In the genomic region with DNA sequence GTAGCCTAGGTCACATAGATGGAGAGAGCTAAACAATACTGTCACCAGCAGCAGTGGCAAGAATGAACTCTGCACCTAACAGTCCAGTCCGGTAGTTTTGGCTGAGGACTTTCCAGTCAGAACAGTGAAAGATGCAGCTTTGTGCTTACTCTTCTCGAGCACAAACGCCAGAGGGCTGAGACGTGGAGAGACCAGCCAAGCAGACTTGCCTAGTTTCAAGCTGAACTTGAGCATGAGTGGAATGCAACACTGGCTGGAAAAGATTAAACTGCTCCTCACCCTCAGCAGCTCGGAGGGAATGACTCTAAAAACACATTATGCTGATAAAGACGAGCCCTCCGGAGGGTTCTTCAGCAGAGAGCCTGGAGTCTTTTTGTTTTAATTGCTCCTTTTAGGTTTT, we compare ENCODE assay signal across 14 mouse cellular contexts.
DNase-seq lines count a peak whose midpoint lies in the region; ATAC-seq and TF ChIP-seq lines count a peak whose summit lies in the region.
"Had no signal": no experiment of that assay in that cellular context is flagged by ENCODE, and none has a peak within 500 bp of the region (broad histone marks: within the 10 kb centered on the region; RNA-seq: fewer than 3 reads in every experiment).

No protein-coding gene starts in this region.

- no peak overlapping the region for H3K27ac ChIP-seq in kidney, adult 2 months (ENCODE audit: insufficient read depth, low read depth, low read length)
- H3K27ac ChIP-seq in kidney, embryonic 14.5 days (ENCODE audit: low read depth, low read length): no peak overlapping the region
- H3K27ac ChIP-seq: hindbrain, embryonic 13.5 days; limb, embryonic 13.5 days had no signal

- H3K36me3 ChIP-seq in kidney, adult 2 months (ENCODE audit: control insufficient read depth, insufficient read depth, low read length): no peaks in the 10 kb centered on the region
- H3K36me3 ChIP-seq in kidney, embryonic 14.5 days (ENCODE audit: control insufficient read depth, insufficient read depth, low read length): no peaks in the 10 kb centered on the region
- H3K36me3 ChIP-seq: hindbrain, embryonic 13.5 days; limb, embryonic 13.5 days had no signal

- no peak for TF ChIP-seq POLR2A in kidney, adult 2 months (IDR thresholded peaks at IDR 0.05; ENCODE audit: low read depth, low read length)

- no peak overlapping the region for H3K9ac ChIP-seq in kidney, embryonic 14.5 days (ENCODE audit: low read depth, low read length)
- H3K9ac ChIP-seq: hindbrain, embryonic 13.5 days; limb, embryonic 13.5 days had no signal

- DNase-seq in embryo, embryonic 10 days (ENCODE audit: low spot score): peak; percentile 21
- no peak for DNase-seq in embryo, embryonic 10.5 days (ENCODE audit: low spot score)
- DNase-seq in kidney, adult 2 months: peak; percentile 46
- peak; percentile 52 to 58 for DNase-seq in heart, postnatal 10 days
- DNase-seq in lung, postnatal 4 days: peak; percentile 38 to 58
- DNase-seq in spleen, postnatal 10 days (ENCODE audit: low spot score in 2 of 2): no peak
- no peak for DNase-seq in adipocyte (ENCODE audit: low spot score)
- DNase-seq: cerebellum, postnatal 14 days; thymus, postnatal 4 days had no signal

- no peaks in the 10 kb centered on the region for H3K27me3 ChIP-seq in kidney, adult 2 months (replicated peaks; ENCODE audit: control insufficient read depth, insufficient read depth, low read length)
- H3K27me3 ChIP-seq in kidney, embryonic 14.5 days (ENCODE audit: control insufficient read depth, insufficient read depth, low read length): no peaks in the 10 kb centered on the region
- H3K27me3 ChIP-seq: megakaryocyte, embryonic 14.5 days had no signal

- intact Hi-C loops in heart, postnatal 10 days (cut with DNase I): loop anchor here (5.0 kb wide), 1 partner anchor 161 kb away; no protein-coding TSS in a partner anchor

- no peak overlapping the region for H3K4me3 ChIP-seq in kidney, adult 2 months (ENCODE audit: insufficient read depth, low read depth, low read length)
- H3K4me3 ChIP-seq in kidney, embryonic 14.5 days (ENCODE audit: low read length): no peak overlapping the region
- H3K4me3 ChIP-seq: hindbrain, embryonic 13.5 days; limb, embryonic 13.5 days; megakaryocyte, embryonic 14.5 days; myocyte had no signal

- H3K9me3 ChIP-seq in kidney, embryonic 14.5 days (ENCODE audit: control insufficient read depth, low read length): no peaks in the 10 kb centered on the region
- H3K9me3 ChIP-seq: hindbrain, embryonic 13.5 days; limb, embryonic 13.5 days had no signal

- H3K4me2 ChIP-seq in kidney, embryonic 14.5 days (replicated peaks; ENCODE audit: low read depth, low read length): no peak overlapping the region
- H3K4me2 ChIP-seq: hindbrain, embryonic 13.5 days; limb, embryonic 13.5 days had no signal

- ATAC-seq in kidney, embryonic 14.5 days (ENCODE audit: low FRiP score, low TSS enrichment): no peak

- 18% methylated on average over 7 of the region's 7 CpGs for WGBS in kidney, adult 2 months
- 48% methylated on average over 7 of the region's 7 CpGs for WGBS in kidney, embryonic 14.5 days

- TF ChIP-seq CTCF in kidney, adult 2 months (conservative IDR thresholded peaks at IDR 0.05; ENCODE audit: insufficient read depth, insufficient read length, low read depth, low read length): no peak

- H3K4me1 ChIP-seq in kidney, adult 2 months (ENCODE audit: control insufficient read depth, insufficient read depth, low read length): peaks cover 5% of the 10 kb centered on the region; the same call in 1 of the 2 replicates
- H3K4me1 ChIP-seq in kidney, embryonic 14.5 days (ENCODE audit: control insufficient read depth, insufficient read depth, low read length): peaks cover 25% of the 10 kb centered on the region
- H3K4me1 ChIP-seq: megakaryocyte, embryonic 14.5 days had no signal

Comparison
In these comparisons a context has a peak if more than half of its experiments do, and no peak if none do; other contexts are left out.
1. DNase-seq: peak in embryo, embryonic 10 days (single experiment), kidney, adult 2 months (single experiment), heart, postnatal 10 days (2 of 2) and lung, postnatal 4 days (2 of 2); none in embryo, embryonic 10.5 days (single experiment), spleen, postnatal 10 days (0 of 2) and adipocyte (single experiment).